Mouse (Mus musculus) frontal cortex, adult 2 months (tissue): ENCODE measurements around the gene Crygd. TPM values are rescaled to one million over a fixed set of nuclear protein-coding genes. Genes with fewer than 3 reads are reported as not detected.
"Not testable (repeated sequence)": the region's sequence is repeated elsewhere in the genome, so short reads cannot be mapped to it uniquely, and the experiment has no call there.

Source experiments
- DNase-seq, 2 experiments: peaks; one replicate each; pipeline ENCODE4 v3.0.0; 2022; ENCODE audit warnings: low spot score in 1 of 2; ENCODE audit errors: extremely low spot score in 1 of 2
- polyA plus RNA-seq: library from polyadenylated mRNA; depleted of rRNA; stranded (reverse); fragments of >200 nt; gene quantifications from 2 replicates; pipeline ENCODE4 v1.2.3, GENCODE M21; 2012; rRNA removed

Gene Crygd
- not detected in 2 replicates for polyA plus RNA-seq

DNA sequence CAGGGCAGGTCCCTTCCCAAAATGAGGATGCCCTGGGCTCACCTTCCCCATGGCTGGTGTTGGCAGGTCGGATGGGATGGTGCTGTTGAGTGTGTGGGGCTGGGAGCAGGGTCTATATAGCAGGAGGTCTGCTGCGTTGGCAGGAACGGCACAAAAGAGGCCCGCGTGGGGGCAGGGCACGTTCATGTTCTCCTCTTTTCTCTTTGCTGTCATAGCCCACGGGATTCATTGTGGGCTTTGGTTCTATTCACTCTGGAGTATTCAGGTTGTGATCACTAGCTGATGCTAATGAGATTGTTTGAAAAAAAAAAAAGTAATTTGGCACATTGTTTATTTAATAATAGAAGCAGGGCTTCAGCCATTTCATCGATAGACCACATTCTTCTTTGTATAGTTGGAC, at the start of gene Crygd:
Crygd (minus strand) TSS at position 101 of the 400 bp plus-strand sequence.
- no peak for DNase-seq

DNA sequence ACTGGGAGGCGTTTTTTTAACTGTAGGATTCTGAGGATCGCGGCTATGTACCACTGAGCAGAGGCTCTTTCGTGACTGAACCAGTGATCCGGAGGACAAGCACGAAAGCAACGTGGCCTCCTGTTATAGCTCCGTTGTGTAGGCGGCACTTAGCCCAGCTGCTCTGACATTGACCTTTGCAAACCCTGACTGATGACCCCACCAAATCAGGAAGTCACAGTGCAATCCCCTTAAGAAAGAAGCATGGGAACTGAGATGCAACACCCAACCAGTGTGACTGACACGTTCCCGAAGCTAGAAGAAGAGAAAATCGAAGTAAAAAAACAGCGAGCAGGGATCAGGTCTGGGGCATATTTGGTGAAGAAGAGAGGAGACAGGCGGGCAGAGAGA, 49.5 kb upstream of the Crygd start:
- DNase-seq: no peak

GRCm38 (mm10) chr1:65112031-65112806, 49.0 kb upstream of the Crygd start:
- DNase-seq: peak; percentile 30 to 90

- no peak for DNase-seq
Measured at GRCm38 (mm10) chr1:65109756-65110435, 46.6 kb upstream of the Crygd start.

- no peak for DNase-seq
Measured at GRCm38 (mm10) chr1:65109196-65109595, 45.9 kb upstream of the Crygd start.

DNA sequence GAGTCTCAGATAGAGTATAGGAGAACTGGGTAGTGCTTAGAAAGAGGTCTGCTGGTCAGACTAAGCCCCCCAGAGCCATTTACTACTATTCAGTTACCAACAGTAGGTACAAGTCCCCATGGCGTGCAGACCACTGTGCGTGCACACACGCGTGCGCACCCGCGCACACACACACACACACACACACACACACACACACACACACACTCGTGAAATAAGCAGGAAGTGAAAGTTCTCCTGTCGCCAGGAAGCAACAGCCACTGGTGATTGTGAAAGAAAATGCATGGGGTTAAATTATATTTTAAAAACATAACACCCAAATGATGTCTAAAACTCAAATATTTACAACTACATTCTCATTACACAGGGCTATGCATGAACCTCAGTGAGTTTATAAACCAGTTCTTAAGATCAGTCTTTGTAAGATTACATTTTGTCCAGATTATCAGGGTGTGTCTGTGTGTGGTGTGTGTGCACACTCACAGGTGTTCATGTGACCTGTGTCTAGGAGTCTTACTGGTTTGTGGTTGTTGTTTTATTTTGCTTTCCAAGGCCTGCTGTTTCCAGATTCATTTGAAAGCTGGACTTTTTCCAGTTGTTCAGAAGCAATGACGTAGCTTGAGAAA, 44.5 kb upstream of the Crygd start:
- DNase-seq: no peak

- DNase-seq: no peak
Measured at GRCm38 (mm10) chr1:65103273-65103672, 40.0 kb upstream of the Crygd start, which contains the start of gene Cryga. Gene Cryga, minus strand, starts transcription at chr1:65103373.

DNA sequence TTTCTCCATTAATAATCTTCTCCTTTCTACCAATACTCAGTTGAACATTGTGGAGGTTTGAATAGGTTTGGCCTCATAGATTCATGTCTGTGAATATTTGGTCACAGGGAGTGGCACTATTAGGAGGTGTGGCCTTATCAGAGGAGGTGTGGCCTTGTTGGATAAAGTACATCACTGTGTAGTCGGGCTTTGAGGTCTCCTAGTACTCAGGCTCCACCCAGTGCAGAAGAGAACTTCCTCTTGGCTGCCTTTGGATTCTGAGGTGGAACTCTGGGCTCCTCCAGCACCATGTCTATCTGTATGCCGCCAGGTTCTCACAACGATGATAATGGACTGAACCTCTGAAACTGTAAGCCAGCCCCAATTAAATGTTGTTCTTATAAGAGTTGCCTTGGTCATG, 33.7 kb upstream of the Crygd start:
- no peak for DNase-seq

GRCm38 (mm10) chr1:65091566-65091965, 28.3 kb upstream of the Crygd start:
- DNase-seq: peak in 1 of 2 experiments; percentile 7

DNA sequence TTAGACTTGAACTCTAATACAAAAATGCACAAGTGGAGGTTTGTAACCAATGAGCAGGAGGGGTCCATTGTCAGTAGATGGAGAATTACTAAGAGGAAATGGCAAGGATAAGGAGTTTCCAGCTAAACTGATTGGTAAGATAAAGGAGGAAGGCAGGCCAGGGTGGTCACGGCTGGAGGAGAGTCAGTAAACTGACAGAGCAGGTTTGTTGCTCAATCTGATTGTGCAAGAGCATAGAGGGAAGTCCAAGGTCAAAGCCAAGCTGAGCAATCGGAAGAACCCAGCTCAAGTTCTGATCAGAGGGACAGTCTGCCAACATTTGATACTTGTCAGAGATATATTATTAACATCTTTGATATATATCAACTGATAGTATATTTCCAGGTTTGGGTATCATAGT, 27.1 kb upstream of the Crygd start:
- DNase-seq: no peak

- DNase-seq: no peak
Measured at GRCm38 (mm10) chr1:65088567-65089356, 25.5 kb upstream of the Crygd start.

- DNase-seq: no peak
Measured at GRCm38 (mm10) chr1:65082188-65082587, 18.9 kb upstream of the Crygd start, which contains the start of gene Crygb. Gene Crygb, minus strand, starts transcription at chr1:65082288.

DNA sequence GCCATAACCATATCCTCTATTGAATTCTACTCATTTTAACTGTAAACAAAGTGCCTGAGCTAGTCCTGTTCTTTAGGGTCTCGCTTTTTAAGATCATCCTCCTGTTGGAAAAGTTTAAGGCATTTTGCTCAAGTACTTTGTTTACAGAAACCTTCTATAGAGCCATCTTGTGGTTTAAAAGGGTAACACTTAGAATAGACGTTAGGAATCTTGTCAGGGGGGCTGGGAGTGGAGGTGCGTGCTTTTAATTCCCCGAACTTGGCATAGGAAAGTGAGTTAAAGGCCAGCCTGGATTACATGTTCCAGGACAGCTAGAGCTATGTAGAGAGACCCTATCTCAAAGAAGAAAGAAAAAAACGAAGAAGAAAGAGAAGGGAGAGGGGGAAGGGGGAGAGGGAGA, 12.4 kb upstream of the Crygd start:
- peak in 1 of 2 experiments; percentile 7 for DNase-seq

GRCm38 (mm10) chr1:65073589-65073988, 10.3 kb upstream of the Crygd start, which contains the start of gene Crygc:
Gene Crygc, minus strand, starts transcription at chr1:65073689.
- no peak for DNase-seq

- no peak for DNase-seq
Measured at GRCm38 (mm10) chr1:65067842-65068241, 4.6 kb upstream of the Crygd start.

DNA sequence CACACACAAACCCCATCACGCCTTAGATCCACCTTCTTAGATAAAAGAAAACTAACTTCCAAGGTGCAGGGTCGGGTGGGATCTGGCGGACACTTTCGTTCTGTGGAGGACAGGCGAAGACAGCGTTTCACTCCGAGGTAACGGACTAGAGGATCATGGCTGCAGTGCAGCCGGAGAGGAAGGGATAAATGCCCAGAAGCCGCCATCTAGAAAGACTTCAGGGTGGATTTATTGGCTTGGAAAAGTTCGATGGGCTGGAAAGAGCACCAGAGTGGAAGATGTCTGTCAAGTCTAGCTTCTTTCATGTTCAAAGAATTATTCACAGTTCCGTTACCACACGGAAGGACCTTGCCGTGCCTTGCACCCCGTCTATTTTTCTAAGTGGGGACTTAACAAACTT, 949 bp upstream of the Crygd start:
- no peak for DNase-seq

- DNase-seq: no peak
Measured at GRCm38 (mm10) chr1:65052140-65052539, 11.1 kb downstream of the Crygd start.

- no peak for DNase-seq
Measured at GRCm38 (mm10) chr1:65051696-65052095, 11.6 kb downstream of the Crygd start.

DNA sequence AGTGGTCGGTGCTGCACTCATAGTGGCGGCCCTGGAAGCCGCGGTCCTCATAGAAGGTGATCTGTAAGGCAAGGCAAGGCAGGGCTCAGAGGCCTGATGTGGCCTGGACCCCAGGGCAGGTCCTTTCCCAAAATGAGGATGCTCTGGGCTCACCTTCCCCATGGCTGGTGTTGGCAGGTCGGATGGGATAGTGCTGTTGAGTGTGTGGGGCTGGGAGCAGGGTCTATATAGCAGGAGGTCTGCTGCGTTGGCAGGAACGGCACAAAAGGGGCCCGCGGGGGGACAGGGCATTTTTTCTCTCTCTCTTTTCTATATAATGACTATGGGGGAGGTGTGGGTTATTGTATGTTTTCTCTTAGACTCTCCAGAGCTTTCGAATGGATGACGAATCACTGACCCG, 12.3 kb downstream of the Crygd start, which contains the start of gene Cryge:
Cryge (minus strand) TSS at position 198 of the 400 bp plus-strand sequence.
- not testable (repeated sequence) for DNase-seq

GRCm38 (mm10) chr1:65048781-65049180, 14.5 kb downstream of the Crygd start:
- peak; percentile 12 to 39 for DNase-seq
